Mouse (Mus musculus) testis, adult 2 months (tissue): ENCODE measurements around the gene Zdhhc8. TPM values are rescaled to one million over a fixed set of nuclear protein-coding genes. Genes with fewer than 3 reads are reported as not detected.

Experiments used
- H3K27ac ChIP-seq: fragments of 200-500 bp; 2 replicates; pipeline ENCODE4 v1.5.1; 2012; ENCODE audit warnings: low read depth, low read length; ENCODE audit not compliant: control insufficient read depth, insufficient read depth
- H3K27me3 ChIP-seq: fragments of 200-500 bp; 2 replicates; pipeline ENCODE4 v1.6.1; 2012; ENCODE audit warnings: mild to moderate bottlenecking, low read length, moderate library complexity; ENCODE audit not compliant: control insufficient read depth, insufficient read depth
- H3K36me3 ChIP-seq: fragments of 200-500 bp; 2 replicates; pipeline ENCODE4 v1.6.1; 2012; ENCODE audit warnings: mild to moderate bottlenecking, low read length; ENCODE audit not compliant: control insufficient read depth, insufficient read depth
- H3K4me1 ChIP-seq: fragments of 200-500 bp; 2 replicates; pipeline ENCODE4 v1.6.1; 2012; ENCODE audit warnings: low read length; ENCODE audit not compliant: control insufficient read depth, insufficient read depth
- H3K4me3 ChIP-seq: fragments of 200-500 bp; 2 replicates; pipeline ENCODE4 v1.5.1; 2012; ENCODE audit warnings: low read depth, mild to moderate bottlenecking, low read length, moderate library complexity, mixed read lengths; ENCODE audit not compliant: control insufficient read depth
- CTCF ChIP-seq: fragments of 200-500 bp; IDR thresholded peaks from 2 replicates; pipeline ENCODE4 v1.5.1; 2012; ENCODE audit warnings: low read depth, mild to moderate bottlenecking, inconsistent platforms, low read length, moderate library complexity; ENCODE audit not compliant: control insufficient read depth, insufficient read depth, insufficient replicate concordance
- POLR2A ChIP-seq: fragments of 200-500 bp; IDR thresholded peaks from 2 replicates; pipeline ENCODE4 v1.6.1; 2012; ENCODE audit warnings: low read depth, mild to moderate bottlenecking, inconsistent platforms, low read length, moderate library complexity; ENCODE audit not compliant: control insufficient read depth
- polyA plus RNA-seq: library from polyadenylated mRNA; depleted of rRNA; stranded (reverse); fragments of >200 nt; gene quantifications from 2 replicates; pipeline ENCODE4 v1.2.3, GENCODE M21; 2012

Gene Zdhhc8
- polyA plus RNA-seq, 1 experiment = 4.3 TPM

GRCm38 (mm10) chr16:18236676-18237501 is 2.0 kb upstream of the Zdhhc8 start:
- Histone ChIP-seq H3K4me3 (no peak overlapping the region), H3K36me3 (peaks cover 2% of the 10 kb centered on the region), H3K27me3 (no peaks in the 10 kb centered on the region), H3K4me1 (peaks cover 20% of the 10 kb centered on the region), H3K27ac (no peak overlapping the region)
- no peak for TF ChIP-seq POLR2A
- no peak for TF ChIP-seq CTCF

GRCm38 (mm10) chr16:18235389-18236065 is 591 bp upstream of the Zdhhc8 start:
- peak; percentile 7; the same call in 1 of the 2 replicates for TF ChIP-seq POLR2A
- no peak for TF ChIP-seq CTCF
- Histone ChIP-seq H3K27me3 (no peaks in the 10 kb centered on the region), H3K4me3 (peak overlapping the region; percentile 85), H3K36me3 (no peaks in the 10 kb centered on the region; the same call in 1 of the 2 replicates), H3K27ac (peak overlapping the region; percentile 75), H3K4me1 (peaks cover 20% of the 10 kb centered on the region)

- H3K36me3 ChIP-seq = no peaks in the 10 kb centered on the region
- peaks cover 20% of the 10 kb centered on the region for H3K4me1 ChIP-seq
- H3K4me3 ChIP-seq = peak overlapping the region; percentile 85
- TF ChIP-seq CTCF = no peak
- no peak for TF ChIP-seq POLR2A
- H3K27me3 ChIP-seq = no peaks in the 10 kb centered on the region
- 0 out of 2 replicates have a peak overlapping the region, but pooled peaks have one; percentile 5 for H3K27ac ChIP-seq
Observed at GRCm38 (mm10) chr16:18233919-18234670, 841 bp downstream of the Zdhhc8 start.

GRCm38 (mm10) chr16:18233451-18233850 is 1.5 kb downstream of the Zdhhc8 start:
- TF ChIP-seq CTCF (no peak), POLR2A (no peak)
- H3K4me1 ChIP-seq = peaks cover 20% of the 10 kb centered on the region
- no peak overlapping the region for H3K27ac ChIP-seq
- no peaks in the 10 kb centered on the region for H3K36me3 ChIP-seq
- H3K27me3 ChIP-seq = no peaks in the 10 kb centered on the region
- no peak overlapping the region for H3K4me3 ChIP-seq

- H3K36me3 ChIP-seq = no peaks in the 10 kb centered on the region
- H3K4me1 ChIP-seq = peaks cover 18% of the 10 kb centered on the region
- H3K27ac ChIP-seq = no peak overlapping the region
- TF ChIP-seq POLR2A (no peak), CTCF (no peak)
- no peaks in the 10 kb centered on the region for H3K27me3 ChIP-seq
- H3K4me3 ChIP-seq = no peak overlapping the region
Observed at GRCm38 (mm10) chr16:18231451-18231850, 3.5 kb downstream of the Zdhhc8 start.

GRCm38 (mm10) chr16:18231047-18231446 is 3.9 kb downstream of the Zdhhc8 start:
- TF ChIP-seq POLR2A = no peak
- no peak for TF ChIP-seq CTCF
- Histone ChIP-seq H3K36me3 (no peaks in the 10 kb centered on the region), H3K4me3 (no peak overlapping the region), H3K4me1 (peaks cover 14% of the 10 kb centered on the region), H3K27me3 (no peaks in the 10 kb centered on the region), H3K27ac (no peak overlapping the region)

- no peak overlapping the region for H3K4me3 ChIP-seq
- H3K27ac ChIP-seq = no peak overlapping the region
- no peak for TF ChIP-seq POLR2A
- TF ChIP-seq CTCF = no peak
- no peaks in the 10 kb centered on the region for H3K27me3 ChIP-seq
- H3K4me1 ChIP-seq = peaks cover 11% of the 10 kb centered on the region
- H3K36me3 ChIP-seq = no peaks in the 10 kb centered on the region
Observed at GRCm38 (mm10) chr16:18230617-18231016, 4.3 kb downstream of the Zdhhc8 start.
